Mouse (Mus musculus) spleen, postnatal 14 days (tissue): ENCODE results near the gene Prpf19.

Source experiments
- DNase-seq, 2 experiments: peaks; one replicate each; pipeline ENCODE4 v3.0.0; 2021 to 2022; ENCODE audit warnings: low spot score in 2 of 2

Gene Prpf19

DNA sequence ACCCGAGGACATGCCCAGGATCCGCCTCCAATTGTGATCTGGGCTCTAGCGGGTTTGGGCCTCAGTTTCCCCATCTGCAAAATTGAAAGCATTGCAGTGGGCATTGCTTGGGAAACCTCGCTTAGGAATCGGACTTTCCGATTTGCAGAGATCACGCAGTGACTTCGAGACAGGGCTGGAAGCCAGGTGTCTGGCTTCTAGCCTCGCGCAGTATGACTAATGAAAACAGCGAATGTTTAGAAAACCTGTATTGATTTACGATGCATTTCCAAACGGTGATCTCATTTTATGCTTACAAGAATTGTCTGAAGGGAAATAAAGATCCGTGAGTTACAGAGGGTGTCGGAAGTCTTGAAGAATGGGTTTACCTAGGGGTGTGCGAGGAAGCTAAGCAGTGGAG is 677 bp downstream of the Prpf19 start:
- DNase-seq = no peak

DNA sequence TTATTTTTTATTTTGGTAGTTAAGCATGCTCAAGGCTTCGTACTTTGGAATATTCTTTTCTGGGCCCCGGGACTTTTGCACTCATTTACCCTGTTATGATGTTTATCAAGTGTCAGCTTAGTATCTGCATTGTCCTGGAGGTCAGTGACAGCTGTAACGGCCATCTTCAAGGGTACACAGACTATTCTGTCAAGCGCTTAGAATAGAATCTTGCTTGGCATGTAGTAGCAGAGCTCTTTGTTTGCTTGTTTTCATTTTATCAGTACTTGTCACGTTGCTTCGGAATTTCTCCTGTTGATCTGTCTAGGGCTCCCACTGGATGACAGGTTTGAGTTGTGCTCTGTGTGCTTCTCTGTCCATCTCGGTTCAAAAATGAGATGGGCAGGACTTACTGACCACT is 1.8 kb downstream of the Prpf19 start:
- DNase-seq = no peak

DNA sequence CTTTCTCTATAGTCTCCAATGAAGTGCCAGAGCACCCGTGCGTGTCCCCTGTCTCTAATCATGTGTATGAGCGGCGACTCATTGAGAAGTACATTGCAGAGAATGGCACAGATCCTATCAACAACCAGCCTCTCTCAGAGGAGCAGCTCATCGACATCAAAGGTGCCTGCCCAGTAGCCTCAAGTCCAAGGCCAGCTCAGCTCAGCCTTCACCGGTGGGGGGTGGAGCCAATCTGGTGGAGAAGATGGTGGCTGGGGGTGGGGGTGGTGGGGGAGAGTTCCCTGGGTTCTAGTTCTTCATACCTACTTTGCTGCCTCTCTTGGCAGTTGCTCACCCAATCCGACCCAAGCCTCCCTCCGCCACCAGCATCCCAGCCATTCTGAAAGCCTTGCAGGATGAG is 2.5 kb downstream of the Prpf19 start:
- DNase-seq = no peak

DNA sequence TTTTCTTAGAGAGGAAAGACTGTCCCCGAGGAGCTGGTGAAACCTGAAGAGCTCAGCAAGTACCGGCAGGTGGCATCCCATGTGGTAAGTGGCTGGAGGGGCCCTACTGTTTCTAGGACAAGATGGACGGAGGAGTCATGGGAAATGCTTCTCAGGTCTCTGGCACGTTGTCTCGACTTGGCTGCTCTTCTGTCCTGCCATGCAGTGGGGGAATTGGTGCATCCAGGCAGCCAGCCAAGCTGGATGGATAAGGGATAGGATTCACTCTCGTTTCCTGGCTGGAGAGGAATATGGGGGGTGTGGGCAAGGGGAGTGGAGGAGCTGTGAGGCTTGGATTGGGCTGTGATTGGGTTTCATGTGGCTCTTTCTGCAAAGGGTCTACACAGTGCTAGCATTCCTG is 5.3 kb downstream of the Prpf19 start:
- DNase-seq = no peak

DNA sequence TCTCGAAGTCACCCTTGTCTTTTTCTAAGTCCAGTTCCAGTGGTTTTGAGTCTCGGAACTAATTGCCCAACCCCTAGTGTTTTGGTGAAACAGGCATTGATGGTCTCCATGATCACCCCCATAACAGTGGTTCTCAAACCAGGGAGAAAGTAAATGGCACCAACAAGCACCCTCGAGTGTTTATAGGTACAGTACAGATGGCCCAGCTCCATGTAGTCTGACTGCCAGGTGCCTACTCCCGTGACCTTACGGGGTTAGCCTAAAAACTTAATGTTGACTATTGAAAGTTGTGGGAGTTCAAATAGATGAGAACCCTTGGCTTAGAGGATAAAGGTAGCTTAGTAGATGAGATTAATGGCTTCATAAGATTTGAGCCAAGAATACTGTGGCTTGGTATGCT is 6.0 kb downstream of the Prpf19 start:
- no peak for DNase-seq

DNA sequence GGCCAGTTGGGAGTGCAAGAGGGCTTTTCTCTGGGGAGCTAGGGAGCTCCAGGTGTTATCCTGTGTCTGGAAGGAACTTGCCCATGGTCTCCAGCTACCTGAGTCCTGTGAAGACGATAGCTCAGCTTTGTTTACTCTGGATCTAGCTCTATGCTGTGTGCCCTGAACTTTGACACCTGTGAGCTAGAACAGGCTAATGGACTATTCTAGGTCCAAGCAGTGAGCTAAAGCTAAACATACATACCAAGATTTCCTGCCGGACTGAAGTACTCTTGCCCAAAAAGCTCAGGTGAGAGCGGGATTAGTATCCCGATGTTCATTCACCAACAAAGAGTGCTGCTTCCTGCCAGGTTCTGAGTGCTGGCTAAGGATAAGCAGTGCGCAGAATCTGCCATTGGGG is 9.5 kb downstream of the Prpf19 start:
- no peak for DNase-seq

DNA sequence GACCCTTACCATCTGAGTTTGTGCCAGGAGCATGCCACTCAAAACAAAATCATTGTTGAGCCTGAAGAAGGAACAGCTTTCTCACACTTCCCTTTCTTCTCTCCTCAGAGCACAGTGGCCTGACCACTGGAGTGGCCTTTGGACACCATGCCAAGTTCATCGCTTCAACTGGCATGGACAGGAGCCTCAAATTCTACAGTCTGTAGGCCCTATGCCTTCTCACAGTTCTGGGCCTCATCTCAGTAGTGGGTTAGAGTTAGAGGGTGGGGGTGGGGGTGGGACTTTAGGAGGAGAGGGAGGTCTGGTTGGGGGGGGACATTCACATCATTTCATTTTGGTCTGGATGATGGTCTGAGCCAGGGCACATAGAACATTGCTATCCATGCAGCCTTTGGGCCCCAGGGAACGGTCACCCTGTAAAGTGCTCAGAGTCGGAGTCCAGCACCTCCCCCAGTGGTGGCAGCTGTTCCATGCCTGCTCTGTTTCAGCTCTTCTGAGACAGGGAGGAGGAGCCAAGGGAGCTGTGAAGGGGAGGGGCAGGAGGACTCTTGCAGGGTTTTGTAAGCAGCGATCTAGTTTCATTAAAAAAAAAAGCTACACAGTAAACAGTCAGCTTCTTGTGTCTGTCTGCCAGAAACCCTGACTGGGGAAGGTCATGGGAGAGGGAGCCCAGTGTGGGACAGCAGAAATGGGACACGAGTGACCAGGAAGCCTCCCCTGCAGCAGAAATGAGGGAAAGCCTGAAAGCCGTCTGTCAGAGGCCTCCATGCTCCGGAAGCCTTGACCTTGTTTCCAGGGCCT is 10.1 kb downstream of the Prpf19 start:
- DNase-seq = no peak

DNA sequence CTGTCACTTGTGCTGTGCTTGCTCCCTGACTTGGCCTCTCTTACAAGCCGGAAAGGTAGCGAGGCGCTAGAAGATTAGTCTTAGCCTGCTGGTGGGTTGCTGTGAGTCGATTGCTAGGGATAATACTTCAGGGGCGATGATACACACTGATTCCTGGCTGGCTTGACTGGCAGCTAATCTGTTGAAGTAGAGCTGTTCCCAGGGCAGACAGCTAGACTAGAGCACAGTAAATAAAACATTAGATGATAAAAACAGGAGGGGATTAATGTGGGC is 10.6 kb downstream of the Prpf19 start:
- DNase-seq = no peak

DNA sequence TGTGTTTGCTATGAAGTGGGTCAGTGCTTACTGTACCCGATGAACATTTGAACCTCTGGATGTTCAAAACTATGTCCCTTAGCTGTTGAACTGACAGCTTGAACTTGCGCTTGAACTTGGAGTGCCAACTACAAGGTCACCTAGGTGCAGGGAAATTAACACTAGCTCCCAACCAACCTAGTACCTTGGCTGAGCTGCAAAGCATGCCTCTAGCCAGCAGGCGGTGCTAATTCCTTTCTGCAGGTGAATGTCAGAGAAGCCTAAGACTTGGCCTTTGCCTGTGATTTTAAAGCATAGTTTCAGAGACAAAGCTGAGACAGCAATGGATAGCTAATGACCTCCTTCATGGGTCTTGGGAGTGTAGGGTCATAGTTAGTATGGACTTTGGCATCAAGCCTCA is 12.9 kb downstream of the Prpf19 start:
- DNase-seq = peak in 1 of 2 experiments; percentile 53

DNA sequence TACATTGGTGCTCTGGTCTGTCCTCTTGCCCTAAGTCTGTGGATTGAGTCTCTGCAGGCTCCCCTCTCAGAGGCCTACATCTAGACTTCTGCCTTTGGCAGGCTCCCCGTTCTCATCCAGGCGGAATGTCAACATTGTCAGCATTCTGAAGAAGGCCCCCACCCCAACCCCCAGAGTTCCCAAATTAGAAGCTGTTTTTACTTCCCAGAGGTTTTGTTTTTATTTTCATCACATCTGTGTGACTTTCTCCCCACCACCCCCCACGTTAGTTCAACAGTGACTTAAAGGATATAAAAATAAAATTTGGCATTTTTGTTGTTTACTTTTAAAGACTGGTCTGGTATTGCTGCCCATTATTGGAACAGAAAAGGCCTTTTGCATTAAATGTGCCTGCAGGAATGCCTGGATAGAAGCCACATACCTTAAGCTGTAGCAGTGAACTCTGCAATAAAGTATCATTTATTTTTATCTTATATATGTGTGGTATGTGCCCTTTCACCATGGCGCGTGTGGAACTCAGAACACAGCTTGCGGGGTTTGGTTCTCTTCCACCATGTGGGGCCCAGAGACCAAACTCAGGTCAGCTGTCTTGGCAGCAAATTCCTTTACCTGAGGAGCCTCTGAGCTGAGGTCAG is 14.2 kb downstream of the Prpf19 start:
- no peak for DNase-seq

DNA sequence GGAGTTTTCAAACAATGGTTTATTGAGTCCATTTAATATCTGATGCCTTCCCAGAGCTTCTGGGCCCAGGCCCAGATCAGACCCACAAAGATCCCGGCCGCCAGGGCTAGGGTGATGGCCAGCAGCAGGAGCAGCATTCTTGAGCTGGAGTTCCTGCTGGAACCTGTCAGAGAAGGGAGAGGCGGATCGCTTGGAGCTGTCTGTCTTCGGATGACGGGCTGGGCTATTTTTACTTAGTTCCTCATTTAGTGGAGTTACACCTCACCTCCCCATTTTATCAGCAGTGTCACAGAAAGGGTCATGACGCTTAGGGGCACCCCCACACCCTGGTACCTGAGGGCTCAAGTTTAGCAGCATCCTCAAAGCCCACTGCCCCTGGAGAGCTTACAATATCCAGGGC is 19.3 kb downstream of the Prpf19 start:
- DNase-seq = no peak

DNA sequence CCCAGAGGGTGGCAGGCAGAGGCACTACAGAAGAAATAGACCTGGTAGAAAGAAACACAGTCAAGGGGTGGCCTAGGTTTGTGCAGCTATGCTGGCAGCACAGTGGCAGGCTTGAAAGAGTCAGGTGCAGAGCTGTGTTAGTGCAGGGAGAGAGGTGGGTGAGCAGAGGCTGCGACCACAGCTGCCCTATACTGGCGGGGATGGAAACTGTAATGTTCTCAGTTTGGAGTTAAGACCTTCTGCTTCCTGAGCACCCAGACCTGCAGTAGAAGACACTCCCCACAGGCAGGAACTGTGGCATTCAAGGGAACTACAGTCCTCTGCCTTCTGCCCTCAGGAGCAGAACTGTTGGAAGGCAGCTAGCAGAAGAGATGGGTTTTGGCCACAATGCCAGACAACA is 19.8 kb downstream of the Prpf19 start:
- no peak for DNase-seq

DNA sequence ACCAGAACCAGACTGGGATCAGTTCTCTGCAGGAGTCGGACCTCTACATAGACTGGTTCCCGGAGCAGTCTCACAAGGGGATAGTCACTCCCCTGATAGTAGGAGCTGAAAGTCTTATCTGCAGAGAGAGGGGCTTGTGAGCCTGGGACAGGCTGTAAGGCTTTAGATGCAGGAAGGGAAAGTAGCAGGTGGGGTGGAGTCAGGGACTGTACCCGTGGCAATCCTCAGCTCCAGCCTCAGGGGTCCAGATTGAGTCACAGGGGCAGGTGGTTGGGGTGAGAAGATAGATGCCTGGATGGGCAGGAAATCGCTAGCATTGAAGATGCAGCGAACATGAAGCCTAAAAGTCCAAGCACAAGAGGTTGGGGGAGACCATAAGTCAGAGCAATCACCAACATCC is 21.5 kb downstream of the Prpf19 start:
- no peak for DNase-seq

DNA sequence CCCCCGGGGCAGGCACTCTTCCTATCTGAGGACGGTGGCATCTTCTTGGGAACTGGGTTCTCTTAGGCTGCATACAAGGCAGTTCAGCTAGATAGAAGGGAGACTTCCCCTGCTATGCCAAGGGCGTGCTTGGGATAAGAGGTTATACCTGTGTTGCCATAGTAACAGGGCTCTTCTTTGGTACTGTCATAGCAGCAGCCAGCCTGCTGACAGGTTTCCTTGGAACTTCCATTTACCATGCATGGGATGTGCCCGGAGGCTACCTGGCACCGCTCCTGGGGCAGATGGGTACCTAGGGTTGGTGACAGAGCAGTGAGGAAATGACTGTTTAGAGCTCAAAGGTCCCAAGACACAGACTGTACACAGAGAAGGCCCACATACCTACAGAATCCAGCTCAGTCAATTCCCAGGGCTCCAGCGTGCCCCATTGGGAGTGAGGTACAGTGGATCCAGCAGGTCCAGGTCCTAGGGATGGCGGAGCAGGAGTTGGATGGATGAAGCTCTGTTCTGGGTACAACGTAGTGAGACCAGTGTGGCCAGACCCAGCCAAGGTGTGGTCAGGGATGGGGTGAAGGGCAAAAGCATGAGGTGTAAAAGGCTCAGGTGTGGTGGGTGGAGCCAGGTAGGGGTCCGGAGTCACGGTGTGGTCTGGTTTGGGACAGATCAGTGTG is 23.4 kb downstream of the Prpf19 start:
- no peak for DNase-seq

DNA sequence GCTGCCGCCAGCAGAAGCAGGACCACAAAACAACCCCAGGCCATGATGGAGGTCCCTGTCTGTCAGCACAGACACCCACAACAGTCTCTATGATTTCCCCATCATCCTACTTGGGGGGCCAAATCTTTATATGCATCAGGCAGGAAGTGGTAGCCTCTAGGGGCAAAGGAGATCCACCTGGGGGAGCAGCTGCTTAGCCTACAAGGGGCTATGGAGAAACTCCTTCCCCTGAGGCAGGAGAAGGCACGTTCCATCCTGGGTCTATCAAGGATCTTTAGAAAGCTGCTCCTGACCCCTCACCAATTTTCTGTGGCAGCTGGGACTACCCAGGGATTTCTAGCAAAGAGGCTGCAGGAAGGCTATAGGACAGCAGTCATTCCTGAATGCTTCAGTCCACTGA is 25.5 kb downstream of the Prpf19 start, which contains the start of gene Zp1:
TSS of gene Zp1 (minus strand) at position 101 of the 400 bp plus-strand sequence.
- no peak for DNase-seq

DNA sequence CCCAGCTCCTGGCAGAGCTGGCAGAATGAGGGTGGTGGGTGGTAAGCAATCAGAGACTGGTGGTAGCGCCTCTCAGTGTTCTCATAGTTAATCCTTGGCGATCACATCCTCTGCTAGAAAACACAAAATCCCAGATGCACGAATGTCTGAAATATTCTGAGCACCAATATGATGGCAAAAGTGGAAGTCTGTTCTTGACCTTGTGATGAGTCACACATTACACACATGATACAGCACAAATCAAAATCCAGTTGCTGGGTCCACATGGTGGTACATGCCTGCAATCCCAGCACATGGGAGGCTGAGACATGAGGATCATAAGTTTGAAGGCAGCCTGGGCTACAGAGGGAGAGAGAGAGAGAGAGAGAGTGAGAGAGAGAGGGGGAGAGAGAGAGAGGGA is 26.0 kb downstream of the Prpf19 start:
- DNase-seq = no peak

DNA sequence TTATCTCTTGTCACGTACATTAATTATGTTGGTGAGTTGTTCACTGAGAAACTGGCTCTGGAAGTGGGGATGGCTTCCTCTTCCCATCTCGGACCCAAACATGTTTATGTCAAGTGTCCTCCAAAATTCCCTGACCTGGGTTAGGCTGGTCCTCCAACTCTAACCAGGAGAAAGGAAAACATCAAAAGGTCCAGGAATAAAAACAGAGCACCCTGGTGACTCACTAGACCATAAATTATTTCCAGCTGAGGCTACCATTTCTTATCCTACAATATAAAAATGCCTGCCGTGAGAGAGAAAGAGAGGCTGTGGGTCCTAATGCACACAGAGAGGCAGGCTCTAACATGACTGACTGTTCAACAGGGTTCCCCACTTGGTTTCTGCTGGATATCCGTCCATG is 29.2 kb downstream of the Prpf19 start:
- no peak for DNase-seq

DNA sequence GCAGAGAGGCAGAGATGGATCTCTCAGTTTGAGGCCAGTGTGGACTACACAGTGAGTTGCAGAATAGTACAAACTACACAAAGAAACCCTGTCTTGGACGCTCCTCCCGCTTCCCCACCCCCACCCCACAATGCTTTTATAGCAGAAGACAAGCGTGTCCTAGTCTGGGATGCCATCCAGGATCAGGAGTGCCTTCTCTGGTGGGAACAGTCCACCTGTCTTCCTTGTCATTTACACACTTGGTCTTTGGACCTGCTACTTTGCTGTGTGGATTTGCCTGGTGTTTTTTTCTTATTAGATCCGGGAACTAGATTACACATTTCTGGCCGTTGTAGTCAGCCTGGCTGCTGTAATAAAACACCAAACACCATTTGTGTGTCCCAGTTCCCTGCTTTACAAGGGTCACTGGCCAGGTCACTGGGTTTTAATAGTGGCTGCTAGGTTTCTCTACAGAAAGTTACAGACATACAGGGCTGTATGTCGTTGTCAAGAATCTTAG is 31.1 kb downstream of the Prpf19 start:
- DNase-seq = no peak

DNA sequence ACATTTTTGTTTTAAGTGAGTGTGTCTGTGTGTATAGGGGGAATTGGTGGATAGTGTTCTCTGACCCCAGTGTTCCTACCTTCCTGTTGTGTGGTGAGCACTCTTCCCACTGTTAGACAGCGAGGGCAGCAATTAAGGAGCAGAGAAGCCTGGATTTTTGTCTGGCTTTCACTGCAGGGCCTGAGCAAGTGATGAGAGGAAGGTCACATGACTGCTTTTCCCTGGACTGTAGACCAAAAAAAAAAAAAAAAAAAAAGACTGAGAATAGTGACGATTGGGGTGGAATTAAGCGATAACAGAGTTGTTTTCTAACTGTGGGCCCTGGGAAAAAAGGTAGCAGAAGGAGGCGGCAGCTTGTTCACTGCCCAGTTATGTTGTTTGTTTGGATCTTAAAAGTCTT is 31.6 kb downstream of the Prpf19 start:
- DNase-seq = no peak

DNA sequence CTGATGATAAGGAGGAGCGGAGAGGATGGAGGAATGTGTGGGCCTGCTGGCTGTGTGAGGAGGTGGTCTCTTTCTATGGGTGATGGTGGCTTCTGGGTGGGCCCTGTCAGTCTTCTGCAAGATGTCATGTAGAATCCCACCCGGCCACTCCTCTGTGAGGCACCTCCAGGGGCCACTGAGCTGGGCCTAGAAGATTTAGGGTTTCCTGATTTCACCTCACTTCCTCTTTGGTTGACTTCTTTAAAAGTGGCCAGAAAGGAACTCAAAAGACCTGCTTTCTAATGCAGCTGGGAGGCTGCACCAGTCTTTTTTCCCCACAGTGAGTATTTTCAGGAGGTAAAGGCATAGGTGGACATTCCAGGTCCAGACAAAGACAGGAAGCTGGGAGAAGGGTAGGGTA is 35.6 kb downstream of the Prpf19 start:
- DNase-seq = no peak

DNA sequence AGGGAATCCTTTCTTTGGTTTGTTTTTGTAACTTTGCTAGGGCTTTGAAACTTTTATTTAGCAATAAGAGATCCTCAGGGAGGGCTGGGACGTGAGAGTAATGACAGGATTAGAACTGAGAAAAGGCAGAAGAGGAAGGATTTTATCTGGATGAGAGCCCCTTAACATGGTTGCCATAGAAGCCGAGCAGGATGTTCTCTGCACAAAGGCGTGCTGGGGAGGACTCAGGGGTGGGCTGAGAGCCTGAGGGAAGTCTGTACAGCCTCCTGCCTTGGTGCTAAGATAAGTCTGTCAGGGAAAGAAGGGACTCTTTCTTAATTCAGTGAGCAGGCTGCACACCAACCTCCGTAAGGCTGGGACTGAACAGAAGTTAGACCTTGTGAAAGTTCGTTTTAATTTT is 40.0 kb downstream of the Prpf19 start:
- no peak for DNase-seq

DNA sequence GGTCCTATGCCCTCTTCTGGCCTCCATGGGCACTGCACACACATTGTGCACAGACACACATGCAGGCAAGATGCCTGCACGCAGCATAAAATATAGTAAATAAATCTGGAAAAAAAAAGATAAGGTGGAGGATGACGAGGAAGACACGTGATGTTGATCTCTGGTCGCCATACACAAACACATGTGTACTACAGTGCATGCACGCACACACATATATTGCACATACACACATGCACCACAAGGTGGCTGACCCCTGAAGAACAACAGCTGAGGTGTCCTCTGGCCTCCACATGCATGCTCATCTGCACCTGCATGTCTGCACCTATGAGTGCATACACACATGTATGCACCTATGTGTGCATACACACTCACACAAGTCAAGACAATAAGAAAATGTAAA is 41.0 kb downstream of the Prpf19 start:
- DNase-seq = no peak

DNA sequence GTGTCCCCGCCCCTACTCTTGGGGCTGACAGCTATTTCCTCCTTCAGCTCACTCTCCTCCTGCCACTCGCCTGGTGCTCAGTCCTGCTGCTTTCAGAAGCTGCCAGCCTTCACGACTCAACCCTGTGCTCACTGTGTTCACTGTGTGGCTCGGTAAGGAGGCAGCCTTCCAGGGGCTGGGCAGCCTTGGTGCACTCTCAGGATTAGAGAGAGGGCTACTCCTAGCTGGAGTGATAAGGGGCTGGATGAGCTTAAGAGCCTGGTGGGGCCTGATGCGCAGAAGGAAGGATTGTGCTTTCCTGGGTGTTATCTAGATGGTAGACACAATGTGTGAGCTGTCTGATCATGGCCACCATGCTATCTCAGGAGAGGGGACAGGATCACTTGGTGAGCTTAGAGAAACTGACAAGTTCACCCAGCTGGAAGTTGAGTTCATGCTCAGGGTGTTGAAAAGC is 42.1 kb downstream of the Prpf19 start, which contains the start of gene Ptgdr2:
TSS of gene Ptgdr2 (plus strand) at position 51 of the 454 bp plus-strand sequence.
- DNase-seq = no peak
